Mouse (Mus musculus) stomach, postnatal 0 days (tissue): Measurements from ENCODE around the gene Pex7.

Experiments used
- CTCF ChIP-seq: IDR thresholded peaks from 2 replicates; pipeline ENCODE4 v1.5.1; 2016; ENCODE audit warnings: antibody characterized with exemption, low read depth, mild to moderate bottlenecking, moderate library complexity
- EP300 ChIP-seq: optimal IDR thresholded peaks from 2 replicates; pipeline ENCODE3; 2016; ENCODE audit warnings: antibody characterized with exemption

GRCm38 (mm10) chr10:19875346-19875745 lies 32.1 kb downstream of the Pex7 start:
- TF ChIP-seq EP300, result no peak
- no peak for TF ChIP-seq CTCF
